Mouse (Mus musculus): ENCODE measurements around the gene Cpb1. TPM values are rescaled to one million over a fixed set of nuclear protein-coding genes. Genes with fewer than 3 reads are reported as not detected.

The Cpb1 gene
- 0.14 TPM in 1 of 2 replicates, not detected in the other for polyA plus RNA-seq (2014; fragmentation: Nextera tagmentation; extraction: Ambion mirVana)

DNA sequence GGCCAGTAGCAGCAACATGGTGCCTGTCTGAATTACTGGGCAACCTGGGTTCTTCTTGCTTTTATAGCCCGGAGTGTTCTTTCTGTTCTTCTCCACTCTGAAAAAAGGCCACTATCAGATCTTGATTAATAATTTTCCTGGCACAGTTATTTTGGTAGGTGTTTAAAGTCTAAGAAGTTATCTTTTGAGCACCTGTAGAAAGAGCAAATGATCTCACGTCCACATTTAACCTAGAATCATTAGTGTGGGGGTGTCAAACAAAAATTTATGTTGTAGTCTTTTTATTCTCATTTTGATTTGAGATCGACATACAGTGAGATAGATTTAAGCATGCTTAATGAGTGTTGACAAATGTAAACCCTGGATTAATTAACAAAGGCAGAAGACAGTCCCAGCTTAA, at the start of gene Cpb1:
TSS of gene Cpb1 (minus strand) at position 101 of the 400 bp plus-strand sequence.
- ATAC-seq (ENCODE audit: insufficient number of reproducible peaks, insufficient read depth, low FRiP score, low read depth), result no peak
- Histone ChIP-seq H3K27ac (replicated peaks in 1 of 2; ENCODE audit: control insufficient read depth in 1 of 2, insufficient read depth in 1 of 2, low read depth in 2 of 2, low read length in 2 of 2) (no peak within 1 kb of the TSS), H3K4me1 (ENCODE audit: control insufficient read depth in 2 of 2, insufficient read depth in 2 of 2, low read length in 2 of 2) (no peaks in the 10 kb centered on the region), H3K4me3 (ENCODE audit: control insufficient read depth in 1 of 2, insufficient read depth in 1 of 2, low read depth in 1 of 2, low read length in 2 of 2) (no peak within 1 kb of the TSS), H3K9me3 (ENCODE audit: control insufficient read depth, low read length) (no peaks in the 10 kb centered on the region), H3K9ac (ENCODE audit: low read length) (no peak within 1 kb of the TSS), H3K27me3 (ENCODE audit: control insufficient read depth, insufficient read depth, low read length) (no peaks in the 10 kb centered on the region), H3K36me3 (ENCODE audit: control insufficient read depth, insufficient read depth, low read length) (no peaks in the 10 kb centered on the region), H3K4me2 (ENCODE audit: low read length) (no peak within 1 kb of the TSS)
- WGBS, result 77% methylated on average over 3 of the region's 3 CpGs

DNA sequence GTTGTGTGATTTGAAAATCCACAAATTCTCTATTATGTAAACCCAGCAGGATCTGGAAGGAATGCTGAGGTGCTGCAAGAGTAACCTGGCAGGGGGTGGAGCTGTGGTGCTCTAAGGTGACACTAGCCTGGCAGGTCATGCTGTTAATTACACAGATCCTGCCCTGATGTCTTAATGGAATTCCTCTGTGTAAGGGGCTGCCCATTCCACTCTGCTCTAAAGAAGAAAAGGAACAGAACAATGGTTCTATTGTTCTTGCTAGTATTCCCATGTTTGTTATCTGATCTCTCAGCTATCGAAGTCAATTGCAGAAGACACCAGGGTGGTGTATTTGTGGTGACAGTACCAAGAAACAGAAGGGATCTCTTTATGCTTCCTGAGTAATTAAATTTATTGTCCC, 41.7 kb upstream of the Cpb1 start:
- no peak overlapping the region for H3K4me3 ChIP-seq (ENCODE audit: control insufficient read depth in 1 of 2, insufficient read depth in 1 of 2, low read depth in 1 of 2, low read length in 2 of 2)
- WGBS, result 43% methylated on average over 1 of the region's 1 CpGs
- H3K36me3 ChIP-seq (ENCODE audit: control insufficient read depth, insufficient read depth, low read length), result no peaks in the 10 kb centered on the region
- H3K27ac ChIP-seq (replicated peaks in 1 of 2; ENCODE audit: control insufficient read depth in 1 of 2, insufficient read depth in 1 of 2, low read depth in 2 of 2, low read length in 2 of 2), result no peak overlapping the region
- H3K4me1 ChIP-seq (ENCODE audit: control insufficient read depth in 2 of 2, insufficient read depth in 2 of 2, low read length in 2 of 2), result no peaks in the 10 kb centered on the region
- ATAC-seq (ENCODE audit: insufficient number of reproducible peaks, insufficient read depth, low FRiP score, low read depth), result no peak
- no peaks in the 10 kb centered on the region for H3K27me3 ChIP-seq (ENCODE audit: control insufficient read depth, insufficient read depth, low read length)
- H3K9ac ChIP-seq (ENCODE audit: low read length), result no peak overlapping the region
- no peak overlapping the region for H3K4me2 ChIP-seq (ENCODE audit: low read length)
- no peaks in the 10 kb centered on the region for H3K9me3 ChIP-seq (ENCODE audit: control insufficient read depth, low read length)

DNA sequence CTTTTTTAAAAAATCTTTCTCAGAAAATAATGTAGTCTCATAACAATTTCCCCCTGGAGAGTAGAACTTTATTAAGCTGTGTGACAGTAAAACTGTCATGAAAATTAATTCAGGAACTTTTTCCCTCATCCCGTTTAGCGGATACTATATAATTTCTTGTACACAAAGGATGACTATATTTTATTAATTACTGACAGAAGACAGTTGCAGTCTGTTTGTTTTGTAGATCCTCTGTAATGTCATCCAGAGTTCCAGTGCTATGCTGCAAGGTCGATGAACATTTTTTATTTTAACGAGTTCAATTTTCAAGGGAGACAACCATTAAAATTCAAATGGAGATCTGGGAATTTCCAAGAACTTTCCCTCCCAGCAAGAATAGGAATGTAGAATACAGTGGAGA, 33.6 kb upstream of the Cpb1 start:
- no peaks in the 10 kb centered on the region for H3K36me3 ChIP-seq (ENCODE audit: control insufficient read depth, insufficient read depth, low read length)
- ATAC-seq (ENCODE audit: insufficient number of reproducible peaks, insufficient read depth, low FRiP score, low read depth), result no peak
- H3K27me3 ChIP-seq (ENCODE audit: control insufficient read depth, insufficient read depth, low read length), result no peaks in the 10 kb centered on the region
- WGBS, result 88% methylated on average over 4 of the region's 4 CpGs
- no peak overlapping the region for H3K9ac ChIP-seq (ENCODE audit: low read length)
- no peaks in the 10 kb centered on the region for H3K4me1 ChIP-seq (ENCODE audit: control insufficient read depth in 2 of 2, insufficient read depth in 2 of 2, low read length in 2 of 2)
- H3K27ac ChIP-seq (replicated peaks in 1 of 2; ENCODE audit: control insufficient read depth in 1 of 2, insufficient read depth in 1 of 2, low read depth in 2 of 2, low read length in 2 of 2), result no peak overlapping the region
- H3K9me3 ChIP-seq (ENCODE audit: control insufficient read depth, low read length), result no peaks in the 10 kb centered on the region
- no peak overlapping the region for H3K4me3 ChIP-seq (ENCODE audit: control insufficient read depth in 1 of 2, insufficient read depth in 1 of 2, low read depth in 1 of 2, low read length in 2 of 2)
- H3K4me2 ChIP-seq (ENCODE audit: low read length), result no peak overlapping the region

DNA sequence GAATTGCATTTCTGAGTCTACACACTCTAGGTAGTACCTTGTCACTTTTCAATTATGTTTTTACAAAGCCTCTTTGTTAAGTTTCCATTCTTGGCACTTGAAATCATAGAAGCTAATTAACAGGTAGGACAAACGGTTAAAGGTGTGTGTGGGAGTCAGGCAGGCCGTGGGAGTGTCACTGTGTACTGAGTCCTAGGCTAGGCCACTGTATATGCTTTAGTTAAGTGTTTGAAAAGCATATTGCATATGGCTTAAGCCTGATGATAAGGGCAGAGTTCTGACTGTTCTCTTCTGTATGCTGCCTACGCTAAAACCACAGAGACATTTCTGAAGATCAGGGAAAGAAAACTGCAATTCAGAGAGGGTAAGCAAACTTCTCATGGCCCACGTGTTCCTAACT, 31.7 kb upstream of the Cpb1 start:
- no peak overlapping the region for H3K4me2 ChIP-seq (ENCODE audit: low read length)
- H3K27ac ChIP-seq (replicated peaks in 1 of 2; ENCODE audit: control insufficient read depth in 1 of 2, insufficient read depth in 1 of 2, low read depth in 2 of 2, low read length in 2 of 2), result no peak overlapping the region
- no peak overlapping the region for H3K9ac ChIP-seq (ENCODE audit: low read length)
- H3K27me3 ChIP-seq (ENCODE audit: control insufficient read depth, insufficient read depth, low read length), result no peaks in the 10 kb centered on the region
- no peaks in the 10 kb centered on the region for H3K9me3 ChIP-seq (ENCODE audit: control insufficient read depth, low read length)
- no peaks in the 10 kb centered on the region for H3K36me3 ChIP-seq (ENCODE audit: control insufficient read depth, insufficient read depth, low read length)
- no peak overlapping the region for H3K4me3 ChIP-seq (ENCODE audit: control insufficient read depth in 1 of 2, insufficient read depth in 1 of 2, low read depth in 1 of 2, low read length in 2 of 2)
- WGBS, result 75% methylated on average over 4 of the region's 4 CpGs
- no peaks in the 10 kb centered on the region for H3K4me1 ChIP-seq (ENCODE audit: control insufficient read depth in 2 of 2, insufficient read depth in 2 of 2, low read length in 2 of 2)
- no peak for ATAC-seq (ENCODE audit: insufficient number of reproducible peaks, insufficient read depth, low FRiP score, low read depth)

DNA sequence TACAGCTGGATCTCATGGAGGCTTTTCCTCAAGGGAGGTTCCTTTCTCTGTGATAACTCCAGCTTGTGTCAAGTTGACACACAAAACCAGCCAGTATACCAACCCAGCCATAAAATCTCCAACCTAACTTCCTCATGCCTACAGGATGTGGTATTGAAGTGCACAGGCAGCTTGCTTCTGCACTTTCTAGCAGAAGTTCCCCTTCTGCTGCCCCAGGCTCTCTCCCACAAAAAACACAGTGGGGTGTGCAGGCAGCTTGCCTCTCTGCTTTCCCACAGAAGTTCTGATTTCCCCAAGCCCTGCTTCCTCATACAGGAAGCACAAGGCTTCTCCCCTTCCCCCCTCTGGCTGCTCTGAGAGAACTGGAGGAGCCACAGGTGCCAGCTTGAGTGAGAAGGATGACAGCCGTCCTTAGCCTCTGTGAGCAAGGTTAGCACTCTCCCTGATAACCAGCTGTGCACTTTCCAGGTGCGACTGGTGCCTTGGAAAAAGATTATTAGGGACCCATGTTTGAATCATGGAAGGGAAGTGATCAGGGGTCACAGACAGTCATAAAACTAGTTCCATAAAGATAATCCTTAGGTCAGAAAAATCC, 29.3 kb upstream of the Cpb1 start:
- WGBS, result 31% methylated on average over 2 of the region's 2 CpGs
- H3K4me2 ChIP-seq (ENCODE audit: low read length), result no peak overlapping the region

DNA sequence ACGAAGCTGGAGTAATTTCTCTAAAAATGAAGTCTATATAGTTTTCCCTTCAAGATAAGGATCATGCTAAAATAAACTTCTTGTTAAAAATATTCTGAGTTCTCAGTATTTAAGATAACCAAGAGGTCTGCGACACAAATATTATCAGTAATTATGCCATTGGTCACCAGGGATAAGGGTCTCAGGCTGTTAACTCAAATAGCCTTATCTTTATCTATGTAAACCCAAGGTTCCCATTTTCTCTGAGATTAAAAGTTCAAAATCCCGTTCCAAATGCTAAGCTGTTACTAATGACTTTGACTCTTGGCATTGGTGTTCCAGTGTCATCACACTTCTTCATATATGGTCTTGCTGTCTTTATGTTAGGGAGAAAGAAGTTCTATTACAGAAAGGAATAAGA, 20.0 kb upstream of the Cpb1 start:
- H3K36me3 ChIP-seq (ENCODE audit: control insufficient read depth, insufficient read depth, low read length), result no peaks in the 10 kb centered on the region
- H3K9ac ChIP-seq (ENCODE audit: low read length), result no peak overlapping the region
- H3K4me3 ChIP-seq (ENCODE audit: control insufficient read depth in 1 of 2, insufficient read depth in 1 of 2, low read depth in 1 of 2, low read length in 2 of 2), result no peak overlapping the region
- H3K4me1 ChIP-seq (ENCODE audit: control insufficient read depth in 2 of 2, insufficient read depth in 2 of 2, low read length in 2 of 2), result no peaks in the 10 kb centered on the region
- no peaks in the 10 kb centered on the region for H3K9me3 ChIP-seq (ENCODE audit: control insufficient read depth, low read length)
- no peak for ATAC-seq (ENCODE audit: insufficient number of reproducible peaks, insufficient read depth, low FRiP score, low read depth)
- H3K4me2 ChIP-seq (ENCODE audit: low read length), result no peak overlapping the region
- WGBS, result 42% methylated on average over 3 of the region's 3 CpGs
- H3K27me3 ChIP-seq (ENCODE audit: control insufficient read depth, insufficient read depth, low read length), result no peaks in the 10 kb centered on the region
- no peak overlapping the region for H3K27ac ChIP-seq (replicated peaks in 1 of 2; ENCODE audit: control insufficient read depth in 1 of 2, insufficient read depth in 1 of 2, low read depth in 2 of 2, low read length in 2 of 2)

More for the DNA sequence above, 29.3 kb upstream of the Cpb1 start:
- no peak overlapping the region for H3K27ac ChIP-seq (replicated peaks in 1 of 2; ENCODE audit: control insufficient read depth in 1 of 2, insufficient read depth in 1 of 2, low read depth in 2 of 2, low read length in 2 of 2)
- H3K4me3 ChIP-seq (ENCODE audit: control insufficient read depth in 1 of 2, insufficient read depth in 1 of 2, low read depth in 1 of 2, low read length in 2 of 2), result no peak overlapping the region
- no peaks in the 10 kb centered on the region for H3K27me3 ChIP-seq (ENCODE audit: control insufficient read depth, insufficient read depth, low read length)
- no peaks in the 10 kb centered on the region for H3K9me3 ChIP-seq (ENCODE audit: control insufficient read depth, low read length)
- H3K36me3 ChIP-seq (ENCODE audit: control insufficient read depth, insufficient read depth, low read length), result no peaks in the 10 kb centered on the region
- H3K4me1 ChIP-seq (ENCODE audit: control insufficient read depth in 2 of 2, insufficient read depth in 2 of 2, low read length in 2 of 2), result no peaks in the 10 kb centered on the region
- ATAC-seq (ENCODE audit: insufficient number of reproducible peaks, insufficient read depth, low FRiP score, low read depth), result no peak
- H3K9ac ChIP-seq (ENCODE audit: low read length), result no peak overlapping the region

DNA sequence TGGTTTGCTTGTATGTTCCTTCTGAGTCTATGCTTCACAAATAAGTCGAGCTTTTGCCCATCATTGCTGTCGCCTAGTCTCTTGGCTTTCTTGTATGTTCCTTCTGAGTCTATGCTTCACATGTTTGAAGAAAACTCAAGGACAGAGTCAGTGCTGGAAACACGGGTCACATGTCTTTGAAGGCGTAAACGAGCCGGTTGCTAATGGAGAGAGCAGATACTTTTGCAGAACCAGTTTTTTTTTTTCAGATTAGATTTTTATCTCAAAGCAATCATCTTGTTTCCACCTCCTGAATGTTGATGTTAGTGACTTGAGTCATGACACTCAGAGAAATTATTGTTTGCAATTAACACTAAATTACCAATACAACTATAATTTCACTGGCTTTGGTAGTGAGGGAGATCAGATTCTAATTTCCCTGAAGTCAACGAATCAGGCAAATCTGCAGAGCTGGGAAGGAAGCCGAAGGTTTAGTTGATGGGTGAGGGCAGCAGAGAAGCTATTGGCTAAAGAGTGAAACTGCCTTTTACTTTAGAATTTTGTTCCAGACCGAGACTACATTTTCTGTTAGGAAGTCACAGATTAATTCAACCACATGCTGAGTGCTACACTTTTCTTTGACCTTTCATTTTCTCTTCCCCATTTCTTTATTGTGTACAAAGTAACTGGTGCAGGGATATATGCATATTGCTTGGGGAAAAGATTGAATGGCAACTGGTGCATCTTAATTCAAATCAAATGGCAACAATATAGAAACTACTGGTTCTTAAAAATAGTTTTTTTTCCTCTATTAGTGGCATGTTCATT, 19.2 kb upstream of the Cpb1 start:
- H3K36me3 ChIP-seq (ENCODE audit: control insufficient read depth, insufficient read depth, low read length), result no peaks in the 10 kb centered on the region
- H3K27me3 ChIP-seq (ENCODE audit: control insufficient read depth, insufficient read depth, low read length), result no peaks in the 10 kb centered on the region
- no peaks in the 10 kb centered on the region for H3K4me1 ChIP-seq (ENCODE audit: control insufficient read depth in 2 of 2, insufficient read depth in 2 of 2, low read length in 2 of 2)
- no peak for ATAC-seq (ENCODE audit: insufficient number of reproducible peaks, insufficient read depth, low FRiP score, low read depth)
- no peak overlapping the region for H3K9ac ChIP-seq (ENCODE audit: low read length)
- H3K27ac ChIP-seq (replicated peaks in 1 of 2; ENCODE audit: control insufficient read depth in 1 of 2, insufficient read depth in 1 of 2, low read depth in 2 of 2, low read length in 2 of 2), result no peak overlapping the region
- WGBS, result 76% methylated on average over 9 of the region's 9 CpGs
- H3K9me3 ChIP-seq (ENCODE audit: control insufficient read depth, low read length), result no peaks in the 10 kb centered on the region
- H3K4me2 ChIP-seq (ENCODE audit: low read length), result no peak overlapping the region
- no peak overlapping the region for H3K4me3 ChIP-seq (ENCODE audit: control insufficient read depth in 1 of 2, insufficient read depth in 1 of 2, low read depth in 1 of 2, low read length in 2 of 2)
